Mouse (Mus musculus) kidney, adult 2 months (tissue): ENCODE data around the gene Gdpd4.

Experiments
- CTCF ChIP-seq: fragments of 200-500 bp; conservative IDR thresholded peaks from 2 replicates; pipeline ENCODE4 v1.5.1; 2011; ENCODE audit warnings: low read depth, mild to moderate bottlenecking, control low read depth, low read length, moderate library complexity, mixed read lengths; ENCODE audit not compliant: insufficient read depth, insufficient read length
- POLR2A ChIP-seq: fragments of 200-500 bp; IDR thresholded peaks from one replicate; pipeline ENCODE4 v1.6.1; 2011; ENCODE audit warnings: low read depth, low read length, control low read depth

- TF ChIP-seq CTCF (no peak), POLR2A (no peak)
Observed at GRCm38 (mm10) chr7:97873317-97873716, 46.4 kb upstream of the Gdpd4 start.
